Mouse (Mus musculus): Measurements from ENCODE around the gene Frat2. TPM values are rescaled to one million over a fixed set of nuclear protein-coding genes. Genes with fewer than 3 reads are reported as not detected.

The Frat2 gene
- polyA plus RNA-seq, 1 experiment from 2014 or later, result 11.7 TPM

GRCm38 (mm10) chr19:41812525-41812924 is 35.4 kb downstream of the Frat2 start:
- no peak for ATAC-seq (ENCODE audit: low read depth)
- 88% methylated on average over 10 of the region's 10 CpGs for WGBS
- Histone ChIP-seq H3K4me1 (replicated peaks) (no peaks in the 10 kb centered on the region), H3K9ac (no peak overlapping the region), H3K27ac (replicated peaks) (no peak overlapping the region), H3K9me3 (no peaks in the 10 kb centered on the region), H3K27me3 (no peaks in the 10 kb centered on the region), H3K4me2 (no peak overlapping the region), H3K4me3 (no peak overlapping the region), H3K36me3 (no peaks in the 10 kb centered on the region)

DNA sequence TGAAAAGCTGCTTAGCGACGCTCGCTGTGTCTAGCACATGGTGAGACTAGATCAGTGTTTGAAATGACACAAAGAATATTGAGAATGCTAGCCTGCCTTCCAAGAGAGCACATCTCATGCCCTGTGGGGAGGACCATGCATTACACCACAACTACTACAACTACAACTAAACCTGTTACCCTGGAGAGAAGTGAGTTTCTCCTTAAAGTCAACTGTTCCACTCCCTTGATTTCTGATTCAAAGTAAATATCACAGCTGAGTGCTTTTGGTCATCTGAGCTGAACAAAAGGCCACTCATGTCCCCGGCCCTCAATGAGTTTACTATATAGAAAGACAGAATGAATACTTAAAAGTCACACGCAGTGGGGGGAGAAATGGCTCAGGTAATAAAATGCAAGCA is 37.9 kb downstream of the Frat2 start:
- Histone ChIP-seq H3K4me2 (no peak overlapping the region), H3K27ac (replicated peaks) (no peak overlapping the region), H3K4me3 (no peak overlapping the region), H3K27me3 (no peaks in the 10 kb centered on the region), H3K9me3 (no peaks in the 10 kb centered on the region), H3K9ac (no peak overlapping the region), H3K36me3 (no peaks in the 10 kb centered on the region), H3K4me1 (replicated peaks) (no peaks in the 10 kb centered on the region)
- no peak for ATAC-seq (ENCODE audit: low read depth)
- WGBS, result 79% methylated on average over 5 of the region's 5 CpGs

- WGBS, result 83% methylated on average over 8 of the region's 8 CpGs
- Histone ChIP-seq H3K27ac (replicated peaks) (no peak overlapping the region), H3K27me3 (no peaks in the 10 kb centered on the region), H3K36me3 (no peaks in the 10 kb centered on the region), H3K4me2 (no peak overlapping the region), H3K4me3 (no peak overlapping the region), H3K9me3 (no peaks in the 10 kb centered on the region), H3K4me1 (replicated peaks) (no peaks in the 10 kb centered on the region), H3K9ac (no peak overlapping the region)
- no peak for ATAC-seq (ENCODE audit: low read depth)
These were observed 39.8 kb downstream of the Frat2 start for GRCm38 (mm10) chr19:41808104-41808634.

- no peak for ATAC-seq (ENCODE audit: low read depth)
- WGBS, result 92% methylated on average over 9 of the region's 9 CpGs
These were observed 40.4 kb downstream of the Frat2 start for GRCm38 (mm10) chr19:41807497-41807896.

GRCm38 (mm10) chr19:41805831-41806230 is 42.1 kb downstream of the Frat2 start:
- Histone ChIP-seq H3K9ac (no peak overlapping the region), H3K27me3 (no peaks in the 10 kb centered on the region), H3K36me3 (no peaks in the 10 kb centered on the region), H3K4me1 (replicated peaks) (peaks cover 11% of the 10 kb centered on the region), H3K9me3 (no peaks in the 10 kb centered on the region), H3K27ac (replicated peaks) (no peak overlapping the region), H3K4me2 (no peak overlapping the region), H3K4me3 (no peak overlapping the region)
- ATAC-seq (ENCODE audit: low read depth), result no peak
- WGBS, result 86% methylated on average over 4 of the region's 4 CpGs

More at GRCm38 (mm10) chr19:41807497-41807896, 40.4 kb downstream of the Frat2 start:
- H3K4me1 ChIP-seq (replicated peaks), result 0 out of 2 replicates have a peak, but pooled peaks cover 1% of the 10 kb centered on the region
- H3K9ac ChIP-seq, result no peak overlapping the region
- no peaks in the 10 kb centered on the region for H3K27me3 ChIP-seq
- no peak overlapping the region for H3K4me2 ChIP-seq
- H3K9me3 ChIP-seq, result no peaks in the 10 kb centered on the region
- no peak overlapping the region for H3K27ac ChIP-seq (replicated peaks)
- no peak overlapping the region for H3K4me3 ChIP-seq
- H3K36me3 ChIP-seq, result no peaks in the 10 kb centered on the region

GRCm38 (mm10) chr19:41803322-41803721 is 44.6 kb downstream of the Frat2 start:
- H3K4me2 ChIP-seq, result no peak overlapping the region
- no peak overlapping the region for H3K27ac ChIP-seq (replicated peaks)
- H3K9ac ChIP-seq, result no peak overlapping the region
- ATAC-seq (ENCODE audit: low read depth), result no peak
- no peaks in the 10 kb centered on the region for H3K36me3 ChIP-seq
- 45% methylated on average over 7 of the region's 7 CpGs for WGBS
- no peaks in the 10 kb centered on the region for H3K9me3 ChIP-seq
- peaks cover 21% of the 10 kb centered on the region for H3K4me1 ChIP-seq (replicated peaks)
- H3K4me3 ChIP-seq, result no peak overlapping the region
- H3K27me3 ChIP-seq, result no peaks in the 10 kb centered on the region

DNA sequence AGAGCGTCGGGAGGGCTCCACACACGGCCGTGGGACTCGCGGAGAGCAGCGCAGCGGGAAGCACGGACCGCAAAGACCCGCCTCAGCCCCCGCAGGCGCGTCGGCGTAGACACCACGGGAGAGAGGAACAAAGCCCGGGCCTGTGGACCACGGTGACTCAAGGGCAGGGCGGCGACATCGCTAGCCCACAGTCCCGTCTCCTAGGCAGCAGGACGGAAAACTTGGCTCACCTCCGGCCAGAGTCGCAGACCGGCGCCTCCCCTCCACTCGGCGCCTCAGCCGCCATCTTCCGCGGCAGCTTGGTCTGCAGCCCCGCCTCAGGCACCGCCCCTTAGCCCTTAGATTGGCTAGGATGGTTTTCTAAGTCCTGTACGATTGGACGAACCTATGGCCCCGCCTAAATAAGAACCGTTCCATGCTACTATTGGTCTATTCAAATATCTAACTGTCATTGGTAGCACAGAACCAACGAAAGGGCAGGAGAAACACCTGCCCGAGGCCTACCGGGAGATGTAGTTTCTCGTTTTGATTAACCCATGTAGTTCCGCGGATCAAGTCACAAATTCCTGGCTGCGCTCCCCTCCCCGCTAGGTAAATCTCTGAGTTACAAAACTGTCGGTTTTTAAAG is 46.1 kb downstream of the Frat2 start, which contains the start of gene Arhgap19:
Gene Arhgap19, minus strand, starts transcription at position 306 of the 628 bp plus-strand sequence.
- Histone ChIP-seq H3K4me3 (peak within 1 kb of the TSS; percentile 82), H3K9ac (peak within 1 kb of the TSS; percentile 76), H3K4me1 (replicated peaks) (peaks cover 21% of the 10 kb centered on the region), H3K27ac (replicated peaks) (peak within 1 kb of the TSS; percentile 79), H3K4me2 (peak within 1 kb of the TSS; percentile 82), H3K36me3 (no peaks in the 10 kb centered on the region), H3K9me3 (no peaks in the 10 kb centered on the region), H3K27me3 (no peaks in the 10 kb centered on the region)
- ATAC-seq (ENCODE audit: low read depth), result peak; percentile 100
- under 1% methylated on average over 48 of the region's 48 CpGs for WGBS

DNA sequence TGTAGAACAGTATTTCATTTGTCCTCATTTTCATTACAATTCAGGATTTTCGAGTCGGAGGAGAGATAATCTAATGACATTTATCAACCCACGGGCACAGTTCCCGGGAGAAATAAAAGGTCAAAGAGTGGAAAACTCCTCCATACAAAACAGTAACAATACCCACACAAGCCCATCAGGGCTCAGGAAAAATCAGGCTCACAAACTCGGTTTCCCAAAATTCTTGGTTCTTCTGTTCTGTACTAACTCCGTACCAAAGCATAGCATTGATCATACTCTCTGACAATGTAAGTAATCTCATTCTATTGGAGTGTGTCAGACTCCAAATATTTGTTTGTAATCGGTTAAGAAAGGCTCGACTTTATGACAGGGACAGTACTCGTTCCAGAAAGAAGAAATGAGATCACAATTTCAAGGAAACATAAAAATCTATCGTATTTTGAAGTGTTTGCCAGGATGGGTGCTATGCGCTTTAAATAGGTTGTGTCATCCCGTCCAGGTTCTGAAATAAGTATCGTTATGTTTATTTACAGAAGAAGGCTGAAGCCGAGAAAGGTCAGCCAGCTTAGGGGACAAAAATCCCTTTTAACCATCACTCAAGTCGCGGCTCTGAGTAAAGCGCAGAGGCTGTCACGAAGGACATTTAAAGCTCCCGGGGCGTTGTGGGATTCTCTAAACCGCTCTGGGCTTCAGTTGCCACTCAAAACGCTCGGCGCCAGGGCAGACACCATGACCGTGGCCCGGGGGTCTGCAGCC is 46.8 kb downstream of the Frat2 start:
- Histone ChIP-seq H3K27me3 (no peaks in the 10 kb centered on the region), H3K27ac (replicated peaks) (peak overlapping the region; percentile 79), H3K9ac (peak overlapping the region; percentile 76), H3K4me1 (replicated peaks) (peaks cover 21% of the 10 kb centered on the region), H3K4me2 (peak overlapping the region; percentile 82), H3K4me3 (peak overlapping the region; percentile 82), H3K36me3 (no peaks in the 10 kb centered on the region), H3K9me3 (no peaks in the 10 kb centered on the region)
- no peak for ATAC-seq (ENCODE audit: low read depth)
- 4% methylated on average over 26 of the region's 26 CpGs for WGBS

DNA sequence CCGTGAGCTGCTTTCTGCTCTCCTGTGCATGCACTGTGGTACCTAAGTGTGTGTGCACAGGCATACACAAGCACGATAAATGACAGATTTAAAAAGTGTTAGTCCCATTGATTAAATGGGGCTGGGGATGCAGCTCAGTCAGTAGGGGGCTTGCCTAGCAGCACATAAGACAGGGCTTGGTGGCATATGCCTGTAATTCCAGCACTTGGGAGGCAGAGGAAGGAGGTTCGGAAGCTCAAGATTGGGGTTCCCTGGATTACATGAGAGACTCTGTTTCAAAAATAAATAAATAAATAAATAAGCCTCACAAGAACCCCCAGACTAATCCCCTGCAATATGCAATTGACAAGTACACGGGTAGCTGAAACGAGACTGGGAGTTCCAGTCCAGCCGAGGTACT is 47.5 kb downstream of the Frat2 start:
- Histone ChIP-seq H3K36me3 (no peaks in the 10 kb centered on the region), H3K9ac (0 out of 2 replicates have a peak overlapping the region, but pooled peaks have one; percentile 2), H3K4me3 (peak overlapping the region; percentile 82), H3K27ac (replicated peaks) (no peak overlapping the region), H3K9me3 (no peaks in the 10 kb centered on the region), H3K27me3 (no peaks in the 10 kb centered on the region), H3K4me1 (replicated peaks) (peaks cover 21% of the 10 kb centered on the region), H3K4me2 (peak overlapping the region; percentile 82)
- 51% methylated on average over 6 of the region's 6 CpGs for WGBS
- no peak for ATAC-seq (ENCODE audit: low read depth)

DNA sequence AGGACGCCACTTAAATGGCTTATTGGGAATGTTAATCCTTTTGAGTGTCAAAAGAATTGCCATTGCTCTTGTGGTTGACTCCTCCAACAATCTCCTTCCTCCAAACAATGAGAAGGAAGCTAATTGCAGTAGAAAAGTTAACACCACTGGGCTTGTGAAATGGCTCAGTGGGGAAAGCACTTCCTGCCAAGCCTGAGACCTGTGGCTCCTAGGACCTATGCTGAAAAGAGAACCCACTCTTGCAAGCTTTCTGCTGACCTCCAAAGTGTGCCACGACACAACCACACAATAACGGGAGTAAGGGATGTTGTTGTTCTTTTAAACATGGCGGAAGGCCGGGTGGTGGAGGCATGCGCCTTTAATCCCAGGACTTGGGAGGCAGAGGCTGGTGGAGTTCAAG is 50.4 kb downstream of the Frat2 start:
- Histone ChIP-seq H3K36me3 (no peaks in the 10 kb centered on the region), H3K9ac (no peak overlapping the region), H3K9me3 (no peaks in the 10 kb centered on the region), H3K27ac (replicated peaks) (no peak overlapping the region), H3K27me3 (no peaks in the 10 kb centered on the region), H3K4me2 (no peak overlapping the region), H3K4me3 (no peak overlapping the region), H3K4me1 (replicated peaks) (peaks cover 21% of the 10 kb centered on the region)
- 89% methylated on average over 6 of the region's 6 CpGs for WGBS
- ATAC-seq (ENCODE audit: low read depth), result no peak

- no peak overlapping the region for H3K9ac ChIP-seq
- no peak overlapping the region for H3K4me3 ChIP-seq
- no peaks in the 10 kb centered on the region for H3K9me3 ChIP-seq
- no peaks in the 10 kb centered on the region for H3K36me3 ChIP-seq
- H3K27me3 ChIP-seq, result no peaks in the 10 kb centered on the region
- no peak overlapping the region for H3K4me2 ChIP-seq
- no peak overlapping the region for H3K27ac ChIP-seq (replicated peaks)
- WGBS, result 88% methylated on average over 12 of the region's 12 CpGs
- peaks cover 17% of the 10 kb centered on the region for H3K4me1 ChIP-seq (replicated peaks)
- no peak for ATAC-seq (ENCODE audit: low read depth)
These were observed 51.1 kb downstream of the Frat2 start for GRCm38 (mm10) chr19:41796789-41797327.

DNA sequence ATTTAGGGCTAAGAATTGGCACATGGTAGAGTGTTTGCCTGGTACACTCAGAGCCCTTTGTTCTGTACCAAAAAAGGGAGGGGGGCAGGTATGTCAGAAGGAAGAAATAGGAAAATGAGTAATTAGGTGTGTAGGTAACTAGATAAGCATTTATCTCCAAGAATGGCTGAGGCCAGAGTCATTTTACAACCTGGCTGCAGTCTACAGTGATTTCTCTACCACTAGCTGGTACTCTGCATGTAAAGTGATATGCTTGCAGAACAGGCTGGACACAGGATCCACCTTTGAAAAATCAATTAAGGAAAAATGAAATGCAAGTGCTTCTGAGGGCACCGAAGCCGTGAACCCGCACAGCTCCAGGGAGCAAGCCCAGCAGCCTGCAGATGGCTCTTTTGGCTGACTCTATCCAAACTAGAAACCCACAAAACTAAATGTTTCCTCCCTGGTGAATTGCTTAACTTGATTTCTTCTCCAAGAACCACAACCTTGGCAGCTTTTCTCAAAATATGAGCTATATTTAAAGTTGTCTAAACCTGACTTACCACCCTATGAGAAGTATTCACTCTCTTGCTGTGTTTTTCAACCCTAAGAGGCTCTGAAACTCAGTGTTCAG is 51.7 kb downstream of the Frat2 start:
- Histone ChIP-seq H3K9me3 (no peaks in the 10 kb centered on the region), H3K9ac (no peak overlapping the region), H3K36me3 (no peaks in the 10 kb centered on the region), H3K27me3 (no peaks in the 10 kb centered on the region), H3K27ac (replicated peaks) (no peak overlapping the region), H3K4me2 (no peak overlapping the region), H3K4me1 (replicated peaks) (peaks cover 15% of the 10 kb centered on the region), H3K4me3 (no peak overlapping the region)
- 82% methylated on average over 3 of the region's 3 CpGs for WGBS
- ATAC-seq (ENCODE audit: low read depth), result no peak

Measured in neural tube, embryonic 13.5 days (tissue).